8 mouse cellular contexts compared by ENCODE assay signal in genomic region chr8:104535378-104535777, GRCm38 (mm10). TPM values are rescaled to one million over a fixed set of nuclear protein-coding genes. Genes with fewer than 3 reads are reported as not detected.
A peak's percentile ranks its signal among the peaks of the same experiment; 100 is the strongest.
DNase-seq lines count a peak whose midpoint lies in the region; ATAC-seq and TF ChIP-seq lines count a peak whose summit lies in the region.

No protein-coding gene starts in this region.

- H3K36me3 ChIP-seq in kidney, postnatal 0 days (ENCODE audit: insufficient read depth, low read length): no peaks in the 10 kb centered on the region
- H3K36me3 ChIP-seq in hindbrain, embryonic 13.5 days: no peaks in the 10 kb centered on the region
- no peaks in the 10 kb centered on the region for H3K36me3 ChIP-seq in midbrain, embryonic 13.5 days

- H3K27ac ChIP-seq in kidney, postnatal 0 days: no peak overlapping the region
- peak overlapping the region; percentile 75 for H3K27ac ChIP-seq in brown adipose tissue, adult 24 weeks (replicated peaks; ENCODE audit: low read depth, low read length)
- H3K27ac ChIP-seq in hindbrain, embryonic 13.5 days: no peak overlapping the region
- no peak overlapping the region for H3K27ac ChIP-seq in midbrain, embryonic 13.5 days

- no peak for TF ChIP-seq CTCF in kidney, postnatal 0 days (IDR thresholded peaks at IDR 0.05; ENCODE audit: low read depth)

- peak overlapping the region; percentile 96 for H3K4me3 ChIP-seq in kidney, postnatal 0 days (replicated peaks; ENCODE audit: low read depth, low read length)
- H3K4me3 ChIP-seq in brown adipose tissue, adult 24 weeks (ENCODE audit: insufficient read depth, low read depth, low read length): peak overlapping the region; percentile 70
- H3K4me3 ChIP-seq in hindbrain, embryonic 13.5 days: peak overlapping the region; percentile 89; the same call in 1 of the 2 replicates
- no peak overlapping the region for H3K4me3 ChIP-seq in midbrain, embryonic 13.5 days (replicated peaks)

- peak overlapping the region; percentile 76 for H3K4me2 ChIP-seq in kidney, postnatal 0 days (ENCODE audit: low read length)
- peak overlapping the region; percentile 68 for H3K4me2 ChIP-seq in hindbrain, embryonic 13.5 days
- H3K4me2 ChIP-seq in midbrain, embryonic 13.5 days (replicated peaks): peak overlapping the region; percentile 67

- peaks cover 6% of the 10 kb centered on the region for H3K4me1 ChIP-seq in kidney, postnatal 0 days (replicated peaks; ENCODE audit: insufficient read depth, low read length)
- H3K4me1 ChIP-seq in brown adipose tissue, adult 24 weeks (ENCODE audit: control insufficient read depth, insufficient read depth, insufficient read length, low read length): peaks cover 3% of the 10 kb centered on the region; the same call in 1 of the 2 replicates
- H3K4me1 ChIP-seq in hindbrain, embryonic 13.5 days (replicated peaks): peaks cover 27% of the 10 kb centered on the region
- H3K4me1 ChIP-seq in midbrain, embryonic 13.5 days (replicated peaks): peaks cover 26% of the 10 kb centered on the region

- H3K9ac ChIP-seq in kidney, postnatal 0 days (ENCODE audit: low read depth, low read length): no peak overlapping the region
- H3K9ac ChIP-seq in hindbrain, embryonic 13.5 days: no peak overlapping the region
- 0 out of 2 replicates have a peak overlapping the region, but pooled peaks have one; percentile 47 for H3K9ac ChIP-seq in midbrain, embryonic 13.5 days (replicated peaks)

- 23% methylated on average over 7 of the region's 7 CpGs for WGBS in kidney, postnatal 0 days
- 41% methylated on average over 7 of the region's 7 CpGs for WGBS in hindbrain, embryonic 13.5 days
- 51% methylated on average over 7 of the region's 7 CpGs for WGBS in midbrain, embryonic 13.5 days

- H3K9me3 ChIP-seq in kidney, postnatal 0 days (replicated peaks; ENCODE audit: low read length): no peaks in the 10 kb centered on the region
- no peaks in the 10 kb centered on the region for H3K9me3 ChIP-seq in hindbrain, embryonic 13.5 days
- no peaks in the 10 kb centered on the region for H3K9me3 ChIP-seq in midbrain, embryonic 13.5 days

- 0 out of 2 replicates have a peak, but pooled peaks cover 8% of the 10 kb centered on the region for H3K27me3 ChIP-seq in kidney, postnatal 0 days (ENCODE audit: insufficient read depth, low read length)
- H3K27me3 ChIP-seq in hindbrain, embryonic 13.5 days: peaks cover 34% of the 10 kb centered on the region
- H3K27me3 ChIP-seq in midbrain, embryonic 13.5 days: peaks cover 29% of the 10 kb centered on the region

- no peak for ATAC-seq in kidney, postnatal 0 days (replicated peaks; ENCODE audit: low FRiP score, low read depth)
- ATAC-seq in hindbrain, embryonic 13.5 days (ENCODE audit: low FRiP score): no peak
- no peak for ATAC-seq in midbrain, embryonic 13.5 days

- no peak for DNase-seq in kidney, postnatal 0 days (ENCODE audit: low spot score)
- DNase-seq in kidney, postnatal 14 days: no peak
- DNase-seq in layer of hippocampus, postnatal 10 days (ENCODE audit: low spot score in 2 of 2): no peak
- DNase-seq in spleen, adult 18-20 months: no peak
- DNase-seq in left cerebral cortex, adult 11 months (ENCODE audit: low spot score): no peak

RNA-seq across cellular contexts. Expression of gene Car7, which starts 0.9 kb away (rescaled TPM):
- 5.2 and 5.8 TPM in 2 replicates for polyA plus RNA-seq in kidney, postnatal 0 days (2015; fragmentation: Nextera tagmentation; extraction: Ambion mirVana)
- polyA plus RNA-seq in brown adipose tissue, adult 24 weeks (2012; ENCODE audit: insufficient read depth, insufficient read length, missing spikeins): 2.8 and 3.6 TPM in 2 replicates
- 2.1 and 2.8 TPM in 2 replicates for polyA plus RNA-seq in hindbrain, embryonic 13.5 days (2015; fragmentation: Nextera tagmentation; extraction: Ambion mirVana)
- polyA plus RNA-seq in midbrain, embryonic 13.5 days (2015; fragmentation: Nextera tagmentation; extraction: Ambion mirVana): 1.7 and 2.2 TPM in 2 replicates
- total RNA-seq in layer of hippocampus, postnatal 10 days (2021): 10 to 100 TPM; 13.5 to 18.2 TPM

RNA-seq across cellular contexts. Expression of gene Nae1, which starts 0.9 kb away (rescaled TPM):
- 87.8 and 91.8 TPM in 2 replicates for polyA plus RNA-seq in kidney, postnatal 0 days (2015; fragmentation: Nextera tagmentation; extraction: Ambion mirVana)
- 33.8 and 36.6 TPM in 2 replicates for polyA plus RNA-seq in brown adipose tissue, adult 24 weeks (2012; ENCODE audit: insufficient read depth, insufficient read length, missing spikeins)
- 109 and 115 TPM in 2 replicates for polyA plus RNA-seq in hindbrain, embryonic 13.5 days (2015; fragmentation: Nextera tagmentation; extraction: Ambion mirVana)
- polyA plus RNA-seq in midbrain, embryonic 13.5 days (2015; fragmentation: Nextera tagmentation; extraction: Ambion mirVana): 107 and 117 TPM in 2 replicates
- 10 to 100 TPM; 49.9 to 52.4 TPM for total RNA-seq in layer of hippocampus, postnatal 10 days (2021)

RNA-seq across cellular contexts. Expression of gene Terb1, which starts 25.7 kb away (rescaled TPM):
- polyA plus RNA-seq in kidney, postnatal 0 days (2015; fragmentation: Nextera tagmentation; extraction: Ambion mirVana): 0.52 and 0.54 TPM in 2 replicates
- polyA plus RNA-seq in brown adipose tissue, adult 24 weeks (2012; ENCODE audit: insufficient read depth, insufficient read length, missing spikeins): not detected in 2 replicates
- 0.35 and 0.36 TPM in 2 replicates for polyA plus RNA-seq in hindbrain, embryonic 13.5 days (2015; fragmentation: Nextera tagmentation; extraction: Ambion mirVana)
- polyA plus RNA-seq in midbrain, embryonic 13.5 days (2015; fragmentation: Nextera tagmentation; extraction: Ambion mirVana): 0.18 and 0.27 TPM in 2 replicates
- total RNA-seq in layer of hippocampus, postnatal 10 days (2021): under 1 TPM; 0.54 to 0.96 TPM

RNA-seq across cellular contexts. Expression of gene Pdp2, which starts 55.9 kb away (rescaled TPM):
- 12.6 and 14.5 TPM in 2 replicates for polyA plus RNA-seq in kidney, postnatal 0 days (2015; fragmentation: Nextera tagmentation; extraction: Ambion mirVana)
- polyA plus RNA-seq in brown adipose tissue, adult 24 weeks (2012; ENCODE audit: insufficient read depth, insufficient read length, missing spikeins): 23.7 and 36.2 TPM in 2 replicates
- 16.7 and 17.6 TPM in 2 replicates for polyA plus RNA-seq in hindbrain, embryonic 13.5 days (2015; fragmentation: Nextera tagmentation; extraction: Ambion mirVana)
- 17.4 and 19.8 TPM in 2 replicates for polyA plus RNA-seq in midbrain, embryonic 13.5 days (2015; fragmentation: Nextera tagmentation; extraction: Ambion mirVana)
- total RNA-seq in layer of hippocampus, postnatal 10 days (2021): 1 to 10 TPM; 9.0 to 9.2 TPM
